ENCODE assay signal across 11 mouse cellular contexts in genomic region chr5:91807070-91808065, GRCm38 (mm10).
DNase-seq lines count a peak whose midpoint lies in the region; ATAC-seq and TF ChIP-seq lines count a peak whose summit lies in the region.
"Had no signal": no experiment of that assay in that cellular context is flagged by ENCODE, and none has a peak within 500 bp of the region (broad histone marks: within the 10 kb centered on the region; RNA-seq: fewer than 3 reads in every experiment).

No protein-coding gene starts in this region.

- no peaks in the 10 kb centered on the region for H3K79me2 ChIP-seq in C2C12 (ENCODE audit: control insufficient read depth, insufficient read depth)

- H3K4me1 ChIP-seq in heart, embryonic 13.5 days = peaks cover 18% of the 10 kb centered on the region
- H3K4me1 ChIP-seq in embryonic facial prominence, embryonic 12.5 days = peaks cover 6% of the 10 kb centered on the region; the same call in 1 of the 2 replicates

- DNase-seq in heart, postnatal 14 days = no peak
- no peak for DNase-seq in adrenal gland, adult 8-10 months
- no peak for DNase-seq in ovary, postnatal 10 days (ENCODE audit: low spot score)
- DNase-seq in adrenal gland, postnatal 25 days = no peak
- DNase-seq: cerebellum, postnatal 10 days; gastrocnemius, adult 2 months; kidney, adult 8-10 months had no signal

- no peaks in the 10 kb centered on the region for H3K36me3 ChIP-seq in heart, embryonic 13.5 days
- no peaks in the 10 kb centered on the region for H3K36me3 ChIP-seq in C2C12 (ENCODE audit: control insufficient read depth, insufficient read depth)
- no peaks in the 10 kb centered on the region for H3K36me3 ChIP-seq in embryonic facial prominence, embryonic 12.5 days

- peak overlapping the region; percentile 39 for H3K4me2 ChIP-seq in heart, embryonic 13.5 days
- no peak overlapping the region for H3K4me2 ChIP-seq in embryonic facial prominence, embryonic 12.5 days (replicated peaks)

- peak; percentile 25; the same call in 1 of the 2 replicates for ATAC-seq in heart, embryonic 13.5 days (ENCODE audit: extremely low read depth, insufficient number of reproducible peaks, low FRiP score, low TSS enrichment)
- peak; percentile 87 for ATAC-seq in embryonic facial prominence, embryonic 12.5 days (ENCODE audit: insufficient number of reproducible peaks, insufficient read depth, low FRiP score, low TSS enrichment)
- peak; percentile 67 for ATAC-seq in megakaryocyte-erythroid progenitor cell, adult 5-6 weeks (replicated peaks; ENCODE audit: low FRiP score, low TSS enrichment, poor library complexity, severe bottlenecking)

- H3K27ac ChIP-seq in heart, embryonic 13.5 days (replicated peaks) = peak overlapping the region; percentile 71
- H3K27ac ChIP-seq in embryonic facial prominence, embryonic 12.5 days = 0 out of 2 replicates have a peak overlapping the region, but pooled peaks have one; percentile 43
- H3K27ac ChIP-seq: gastrocnemius, adult 2 months had no signal

- TF ChIP-seq CTCF in C2C12 (IDR thresholded peaks at IDR 0.05; ENCODE audit: control insufficient read depth, insufficient read depth, insufficient read length) = no peak

- peak overlapping the region; percentile 17; the same call in 1 of the 2 replicates for H3K9ac ChIP-seq in heart, embryonic 13.5 days
- H3K9ac ChIP-seq in embryonic facial prominence, embryonic 12.5 days = no peak overlapping the region

- no peak overlapping the region for H3ac ChIP-seq in C2C12 (ENCODE audit: control insufficient read depth, insufficient read length, low read depth)

- H3K27me3 ChIP-seq in heart, embryonic 13.5 days (replicated peaks) = no peaks in the 10 kb centered on the region
- H3K27me3 ChIP-seq in C2C12 (ENCODE audit: control insufficient read depth, insufficient read depth, insufficient read length) = no peaks in the 10 kb centered on the region
- H3K27me3 ChIP-seq in embryonic facial prominence, embryonic 12.5 days = no peaks in the 10 kb centered on the region

- intact Hi-C loops in heart, postnatal 14 days (cut with DNase I) = no loop called here

- WGBS in heart, embryonic 13.5 days = 29% methylated on average over 18 of the region's 18 CpGs
- 63% methylated on average over 18 of the region's 18 CpGs for WGBS in embryonic facial prominence, embryonic 12.5 days

- H3K9me3 ChIP-seq in heart, embryonic 13.5 days = no peaks in the 10 kb centered on the region
- H3K9me3 ChIP-seq in embryonic facial prominence, embryonic 12.5 days = no peaks in the 10 kb centered on the region

- H3K79me3 ChIP-seq in C2C12 (ENCODE audit: low read depth) = no peaks in the 10 kb centered on the region

- H3K4me3 ChIP-seq in heart, embryonic 13.5 days = no peak overlapping the region
- no peak overlapping the region for H3K4me3 ChIP-seq in C2C12 (ENCODE audit: insufficient read depth, poor library complexity, severe bottlenecking)
- no peak overlapping the region for H3K4me3 ChIP-seq in embryonic facial prominence, embryonic 12.5 days
- H3K4me3 ChIP-seq: gastrocnemius, adult 2 months had no signal

TF ChIP-seq in C2C12, 6 proteins besides CTCF, POLR2A, EP300 and RAD21:
- no peak for TF ChIP-seq FOSL1 (IDR thresholded peaks at IDR 0.05; ENCODE audit: insufficient read depth, low read length, poor library complexity, severe bottlenecking)
- TF ChIP-seq MYOD1 (IDR thresholded peaks at IDR 0.05; ENCODE audit: control insufficient read depth, insufficient read length, low read depth) = peak; percentile 86

Comparison
In these comparisons a context has a peak if more than half of its experiments do, and no peak if none do; other contexts are left out.
1. ATAC-seq: peak in every context shown above with its lines; median percentile 87 in embryonic facial prominence, embryonic 12.5 days; 67 in megakaryocyte-erythroid progenitor cell, adult 5-6 weeks; 25 in heart, embryonic 13.5 days.